Mouse (Mus musculus): ENCODE measurements at regions not wholly inside any gene's neighbourhood (a gene's known extent, or its start where the extent isn't known, plus 50 kb on each side); places are given as distances from the start of the nearest gene placed in this dataset.

- no peaks in the 10 kb centered on the region for H3K9me3 ChIP-seq (ENCODE audit: control insufficient read depth, low read length)
- 87% methylated on average over 2 of the region's 2 CpGs for WGBS
- no peaks in the 10 kb centered on the region for H3K36me3 ChIP-seq (ENCODE audit: control insufficient read depth, insufficient read depth, low read length)
- no peak overlapping the region for H3K4me2 ChIP-seq (ENCODE audit: low read length)
- DNase-seq: no peak
- H3K9ac ChIP-seq (replicated peaks; ENCODE audit: low read length): no peak overlapping the region
- ATAC-seq (ENCODE audit: low FRiP score, low TSS enrichment): no peak
- H3K4me1 ChIP-seq (ENCODE audit: control insufficient read depth, insufficient read depth, low read length): no peaks in the 10 kb centered on the region
- H3K27me3 ChIP-seq (ENCODE audit: control insufficient read depth, insufficient read depth, low read length): no peaks in the 10 kb centered on the region
- H3K4me3 ChIP-seq (replicated peaks; ENCODE audit: low read depth, low read length): no peak overlapping the region
- no peak overlapping the region for H3K27ac ChIP-seq (replicated peaks; ENCODE audit: low read depth, low read length)
Measured at GRCm38 (mm10) chr2:59424205-59424604, 60.2 kb upstream of the Dapl1 start.

GRCm38 (mm10) chr2:59424729-59425128 is 59.7 kb upstream of the Dapl1 start:
- Histone ChIP-seq H3K4me3 (replicated peaks; ENCODE audit: low read depth, low read length) (no peak overlapping the region), H3K27me3 (ENCODE audit: control insufficient read depth, insufficient read depth, low read length) (no peaks in the 10 kb centered on the region), H3K4me1 (ENCODE audit: control insufficient read depth, insufficient read depth, low read length) (no peaks in the 10 kb centered on the region), H3K36me3 (ENCODE audit: control insufficient read depth, insufficient read depth, low read length) (no peaks in the 10 kb centered on the region), H3K9me3 (ENCODE audit: control insufficient read depth, low read length) (no peaks in the 10 kb centered on the region), H3K9ac (replicated peaks; ENCODE audit: low read length) (no peak overlapping the region), H3K4me2 (ENCODE audit: low read length) (no peak overlapping the region), H3K27ac (replicated peaks; ENCODE audit: low read depth, low read length) (no peak overlapping the region)
- DNase-seq (peak; percentile 68), ATAC-seq (ENCODE audit: low FRiP score, low TSS enrichment) (no peak)
- 52% methylated on average over 5 of the region's 5 CpGs for WGBS

- no peak for DNase-seq
- Histone ChIP-seq H3K27me3 (ENCODE audit: control insufficient read depth, insufficient read depth, low read length) (no peaks in the 10 kb centered on the region), H3K4me3 (replicated peaks; ENCODE audit: low read depth, low read length) (no peak overlapping the region), H3K36me3 (ENCODE audit: control insufficient read depth, insufficient read depth, low read length) (no peaks in the 10 kb centered on the region), H3K4me2 (ENCODE audit: low read length) (no peak overlapping the region), H3K4me1 (ENCODE audit: control insufficient read depth, insufficient read depth, low read length) (no peaks in the 10 kb centered on the region), H3K27ac (replicated peaks; ENCODE audit: low read depth, low read length) (no peak overlapping the region), H3K9ac (replicated peaks; ENCODE audit: low read length) (no peak overlapping the region), H3K9me3 (ENCODE audit: control insufficient read depth, low read length) (no peaks in the 10 kb centered on the region)
- no peak for ATAC-seq (ENCODE audit: low FRiP score, low TSS enrichment)
- WGBS: 95% methylated on average over 4 of the region's 4 CpGs
Measured at GRCm38 (mm10) chr2:59425876-59426275, 58.6 kb upstream of the Dapl1 start.

DNA sequence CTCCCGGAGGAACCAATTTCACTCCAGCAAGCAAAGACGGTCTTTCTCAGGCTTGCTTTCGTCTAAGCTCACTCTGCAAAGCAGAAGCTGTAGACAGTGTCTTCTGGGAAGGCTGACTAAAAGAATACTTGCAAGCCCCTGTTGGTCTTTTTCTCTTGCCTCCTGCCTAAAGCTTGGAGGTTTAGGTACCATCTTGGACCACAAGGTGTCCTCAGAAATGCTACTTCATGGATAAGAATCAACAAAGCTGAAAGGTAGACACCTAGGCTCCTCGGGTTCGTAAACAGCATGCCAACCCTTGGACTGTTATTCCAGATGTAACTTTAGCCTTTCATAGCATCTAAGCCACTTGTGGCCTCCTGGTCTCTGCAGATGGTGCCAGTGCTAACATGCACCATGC is 53.0 kb upstream of the Dapl1 start:
- no peak overlapping the region for H3K9ac ChIP-seq (replicated peaks; ENCODE audit: low read length)
- H3K4me3 ChIP-seq (replicated peaks; ENCODE audit: low read depth, low read length): no peak overlapping the region
- no peak overlapping the region for H3K27ac ChIP-seq (replicated peaks; ENCODE audit: low read depth, low read length)
- DNase-seq: no peak
- 95% methylated on average over 5 of the region's 5 CpGs for WGBS
- no peaks in the 10 kb centered on the region for H3K9me3 ChIP-seq (ENCODE audit: control insufficient read depth, low read length)
- no peak overlapping the region for H3K4me2 ChIP-seq (ENCODE audit: low read length)
- H3K4me1 ChIP-seq (ENCODE audit: control insufficient read depth, insufficient read depth, low read length): no peaks in the 10 kb centered on the region
- no peaks in the 10 kb centered on the region for H3K27me3 ChIP-seq (ENCODE audit: control insufficient read depth, insufficient read depth, low read length)
- ATAC-seq (ENCODE audit: low FRiP score, low TSS enrichment): no peak
- no peaks in the 10 kb centered on the region for H3K36me3 ChIP-seq (ENCODE audit: control insufficient read depth, insufficient read depth, low read length)

- H3K36me3 ChIP-seq (ENCODE audit: control insufficient read depth, insufficient read depth, low read length): no peaks in the 10 kb centered on the region
- ATAC-seq (ENCODE audit: low FRiP score, low TSS enrichment) (no peak), DNase-seq (no peak)
- no peak overlapping the region for H3K4me3 ChIP-seq (replicated peaks; ENCODE audit: low read depth, low read length)
- no peak overlapping the region for H3K4me2 ChIP-seq (ENCODE audit: low read length)
- no peaks in the 10 kb centered on the region for H3K4me1 ChIP-seq (ENCODE audit: control insufficient read depth, insufficient read depth, low read length)
- H3K27ac ChIP-seq (replicated peaks; ENCODE audit: low read depth, low read length): no peak overlapping the region
- no peaks in the 10 kb centered on the region for H3K27me3 ChIP-seq (ENCODE audit: control insufficient read depth, insufficient read depth, low read length)
- no peaks in the 10 kb centered on the region for H3K9me3 ChIP-seq (ENCODE audit: control insufficient read depth, low read length)
- no peak overlapping the region for H3K9ac ChIP-seq (replicated peaks; ENCODE audit: low read length)
- WGBS: 83% methylated on average over 7 of the region's 7 CpGs
Measured at GRCm38 (mm10) chr2:59431867-59432266, 52.6 kb upstream of the Dapl1 start.
